Mouse (Mus musculus) liver, embryonic 14.5 days (tissue): ENCODE results near the gene Smc5.

Experiments used
- CTCF ChIP-seq: IDR thresholded peaks from 2 replicates; pipeline ENCODE4 v1.5.1; 2016; ENCODE audit warnings: antibody characterized with exemption, low read depth, control low read depth
- EP300 ChIP-seq: IDR thresholded peaks from 2 replicates; pipeline ENCODE4 v1.6.1; 2016; ENCODE audit warnings: antibody characterized with exemption, low read depth

DNA sequence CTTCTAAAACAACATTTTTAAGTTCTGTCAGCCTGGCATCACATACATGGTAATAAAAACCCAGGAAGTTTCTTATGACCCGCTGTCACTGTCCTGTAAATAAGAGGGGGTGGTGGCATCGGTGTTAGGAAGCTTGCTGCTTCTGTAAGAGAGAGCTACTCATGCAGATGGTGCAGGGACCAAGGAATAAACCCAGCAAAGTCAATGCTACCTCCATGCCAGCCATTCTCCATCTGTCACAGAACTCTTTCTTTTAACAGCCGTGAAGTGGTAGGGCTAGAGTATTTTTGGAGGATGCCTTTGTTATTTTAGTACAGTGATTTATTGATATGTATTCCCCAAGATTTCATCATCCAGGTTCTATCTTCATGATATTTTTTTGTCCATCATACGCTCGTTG is 43.2 kb upstream of the Smc5 start:
- TF ChIP-seq CTCF: no peak
- no peak for TF ChIP-seq EP300
